Mouse (Mus musculus) 416B (cell line): ENCODE data around the gene Olfr459.

Source experiments
- DNase-seq: peaks from one replicate; pipeline ENCODE4 v3.0.0; 2011; ENCODE audit warnings: low read depth

Olfr459 gene

GRCm38 (mm10) chr6:41775077-41775476 lies at the start of gene Olfr459:
Gene Olfr459, minus strand, starts transcription at chr6:41775177.
- no peak for DNase-seq

GRCm38 (mm10) chr6:41824086-41824485 lies 49.1 kb upstream of the Olfr459 start:
- DNase-seq = no peak

GRCm38 (mm10) chr6:41786700-41787099 lies 11.7 kb upstream of the Olfr459 start:
- DNase-seq = no peak

- DNase-seq = no peak
These were observed 744 bp upstream of the Olfr459 start for GRCm38 (mm10) chr6:41775721-41776120.

GRCm38 (mm10) chr6:41769872-41770271 lies 5.1 kb downstream of the Olfr459 start:
- no peak for DNase-seq

- no peak for DNase-seq
These were observed 10.7 kb downstream of the Olfr459 start for GRCm38 (mm10) chr6:41764306-41764705.

GRCm38 (mm10) chr6:41762370-41762757 lies 12.6 kb downstream of the Olfr459 start:
- no peak for DNase-seq

- DNase-seq = peak; percentile 62
These were observed 13.1 kb downstream of the Olfr459 start for GRCm38 (mm10) chr6:41761702-41762369.

GRCm38 (mm10) chr6:41759618-41760017 lies 15.4 kb downstream of the Olfr459 start:
- no peak for DNase-seq

GRCm38 (mm10) chr6:41758421-41758820 lies 16.6 kb downstream of the Olfr459 start:
- DNase-seq = no peak

- no peak for DNase-seq
These were observed 17.8 kb downstream of the Olfr459 start for GRCm38 (mm10) chr6:41757199-41757598.

GRCm38 (mm10) chr6:41754626-41755025 lies 20.4 kb downstream of the Olfr459 start:
- DNase-seq = no peak

- no peak for DNase-seq
These were observed 30.1 kb downstream of the Olfr459 start for GRCm38 (mm10) chr6:41744664-41745392.

- no peak for DNase-seq
These were observed 33.9 kb downstream of the Olfr459 start for GRCm38 (mm10) chr6:41741101-41741500.

GRCm38 (mm10) chr6:41734719-41735470 lies 40.1 kb downstream of the Olfr459 start:
- DNase-seq = no peak

GRCm38 (mm10) chr6:41727989-41728609 lies 46.9 kb downstream of the Olfr459 start:
- peak; percentile 5 for DNase-seq

GRCm38 (mm10) chr6:41721430-41721829 lies 53.5 kb downstream of the Olfr459 start:
- no peak for DNase-seq
